Mouse (Mus musculus): ENCODE measurements at regions not wholly inside any gene's neighbourhood (a gene's known extent, or its start where the extent isn't known, plus 50 kb on each side); places are given as distances from the start of the nearest gene placed in this dataset.

DNA sequence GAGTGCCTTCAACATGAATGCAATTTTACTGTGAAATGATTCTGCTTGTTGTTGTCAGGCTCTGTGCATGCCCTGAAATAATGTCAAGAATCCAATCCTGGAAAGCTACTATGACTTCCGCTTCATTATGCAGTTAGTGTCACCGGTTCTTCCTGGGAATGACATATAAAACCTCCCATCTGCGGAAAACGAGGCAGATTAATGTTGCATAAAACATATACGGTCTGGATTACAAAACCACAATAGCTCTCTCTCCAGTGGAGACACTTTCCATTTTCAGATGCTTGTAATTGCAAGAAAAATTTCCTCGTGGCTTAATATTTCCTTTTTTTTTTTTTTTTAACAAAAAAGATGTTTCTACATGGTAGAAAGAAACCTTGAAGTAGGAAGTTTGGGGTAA lies 198.2 kb upstream of the Chl1 start:
- no peak for DNase-seq (ENCODE audit: low read depth, low spot score)

DNA sequence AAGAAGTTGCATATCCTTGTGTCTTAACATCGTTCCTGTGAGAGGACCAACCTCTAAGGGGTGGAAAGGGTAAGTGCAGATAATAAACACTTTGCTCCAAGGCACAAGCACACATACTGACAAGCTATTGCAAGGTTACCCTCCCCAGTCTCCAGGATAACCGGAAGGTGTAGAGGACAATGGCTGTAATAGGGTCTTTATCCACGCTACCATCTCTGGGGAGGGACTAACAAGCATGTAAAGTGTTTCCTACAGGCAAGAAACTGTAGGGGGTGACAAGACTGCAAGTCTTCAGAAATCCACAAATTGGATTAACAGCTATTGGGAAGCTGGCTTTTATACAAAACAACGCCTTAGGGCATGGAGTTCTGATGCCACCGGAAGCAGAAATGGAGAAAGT lies 197.5 kb upstream of the Chl1 start:
- DNase-seq (ENCODE audit: low read depth, low spot score): no peak

DNA sequence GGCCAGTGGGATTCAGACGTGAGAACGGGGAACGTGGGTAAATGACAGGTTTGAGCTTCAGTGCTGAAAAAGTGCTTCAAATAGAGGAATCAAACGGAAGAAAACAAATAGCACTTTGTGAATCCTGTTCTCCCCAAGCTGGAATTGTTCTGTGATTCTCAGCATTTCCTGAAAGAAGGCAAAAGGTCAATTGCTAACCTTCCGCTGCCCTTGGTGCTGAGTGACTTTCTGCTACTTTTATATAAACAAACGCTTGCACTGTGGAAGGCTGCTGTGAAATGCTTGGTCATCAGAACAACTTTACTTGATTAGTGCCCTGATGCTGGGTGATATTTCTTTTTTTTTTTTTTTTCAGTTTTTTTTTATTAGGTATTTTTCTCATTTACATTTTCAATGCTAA lies 192.3 kb upstream of the Chl1 start:
- no peak for DNase-seq (ENCODE audit: low read depth, low spot score)

DNA sequence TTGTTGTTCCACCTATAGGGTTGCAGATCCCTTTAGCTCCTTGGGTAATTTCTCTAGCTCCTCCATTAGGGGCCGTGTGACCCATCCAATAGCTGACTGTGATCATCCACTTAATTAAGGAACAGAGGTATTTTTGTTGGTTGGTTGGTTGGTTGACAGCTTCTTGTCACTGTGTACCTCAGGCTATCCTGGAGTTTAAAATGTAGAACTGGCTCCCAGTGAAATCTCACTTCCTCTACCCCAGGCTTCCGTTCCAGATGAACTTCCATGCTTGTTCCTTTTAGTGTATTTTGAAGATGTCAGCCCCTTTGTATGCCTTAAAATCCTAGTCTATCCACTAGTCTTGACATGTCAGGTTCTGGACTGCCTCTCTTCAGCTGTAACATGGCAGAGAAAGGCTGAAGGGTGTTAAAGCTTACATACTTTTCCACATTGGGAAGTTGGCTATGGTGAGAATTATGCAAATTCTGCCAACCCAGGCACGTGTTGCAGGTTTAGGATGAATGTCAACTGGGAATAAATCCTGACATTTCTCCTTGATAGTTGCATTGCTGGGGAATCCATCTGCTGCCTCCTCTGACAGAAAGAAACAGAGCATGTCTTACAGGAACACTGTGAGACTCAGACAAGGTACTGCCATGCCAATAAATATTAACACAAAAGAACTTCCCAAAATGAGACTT lies 191.6 kb upstream of the Chl1 start:
- no peak for DNase-seq (ENCODE audit: low read depth, low spot score)

DNA sequence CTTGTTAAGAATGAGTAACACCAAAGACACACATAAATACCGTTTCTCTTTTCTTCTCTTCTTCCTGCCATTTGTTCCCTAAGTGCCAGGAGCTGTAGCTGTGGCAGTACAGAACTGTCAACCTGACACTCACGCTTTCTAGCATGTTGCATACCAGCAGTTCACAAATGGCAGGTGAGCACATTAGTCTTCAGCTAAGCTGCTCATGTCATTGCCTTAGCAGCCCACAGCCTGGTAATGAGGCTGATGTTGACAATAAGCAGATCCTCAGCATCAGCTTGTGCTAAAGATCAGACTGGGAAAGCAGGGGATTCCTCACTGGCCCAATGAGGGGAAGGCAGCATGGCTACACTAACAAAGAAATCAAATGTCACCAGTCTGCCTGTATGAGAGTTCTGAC lies 190.4 kb upstream of the Chl1 start:
- DNase-seq (ENCODE audit: low read depth, low spot score): no peak

DNA sequence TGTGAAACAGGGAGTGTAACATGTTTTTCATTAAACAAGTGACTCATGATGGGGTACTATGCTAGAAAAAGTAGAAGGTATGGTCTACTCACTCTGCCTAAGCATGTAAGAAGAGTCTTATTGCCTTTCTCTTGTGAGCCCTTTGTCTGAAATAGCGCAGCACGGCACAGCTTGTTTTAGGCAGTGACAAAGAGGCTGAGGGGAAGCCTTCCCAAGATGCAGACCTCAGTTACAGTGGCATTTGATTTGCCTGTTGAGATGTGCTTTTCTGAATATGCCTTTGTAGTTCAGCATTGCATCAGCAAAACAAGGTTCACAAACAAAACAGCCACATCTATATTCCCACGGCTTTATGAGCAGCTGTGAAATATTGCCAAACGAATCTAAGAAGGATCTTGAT lies 189.8 kb upstream of the Chl1 start:
- DNase-seq (ENCODE audit: low read depth, low spot score): no peak

DNA sequence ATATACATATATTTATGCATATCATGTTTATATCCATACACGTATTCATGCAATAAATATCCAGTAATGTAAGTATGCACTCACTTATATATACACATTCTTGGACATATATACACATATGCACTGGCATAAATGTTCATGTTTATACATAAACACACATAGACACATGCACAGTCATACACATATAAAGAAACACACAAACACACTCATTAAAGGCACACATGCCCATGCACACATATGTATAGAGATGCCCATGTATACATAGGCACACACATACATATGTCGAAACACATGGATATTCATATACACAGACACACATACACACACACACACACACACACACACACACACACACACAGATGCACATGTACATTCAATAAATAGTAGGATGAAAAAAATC lies 189.3 kb upstream of the Chl1 start:
- DNase-seq (ENCODE audit: low read depth, low spot score): no peak

DNA sequence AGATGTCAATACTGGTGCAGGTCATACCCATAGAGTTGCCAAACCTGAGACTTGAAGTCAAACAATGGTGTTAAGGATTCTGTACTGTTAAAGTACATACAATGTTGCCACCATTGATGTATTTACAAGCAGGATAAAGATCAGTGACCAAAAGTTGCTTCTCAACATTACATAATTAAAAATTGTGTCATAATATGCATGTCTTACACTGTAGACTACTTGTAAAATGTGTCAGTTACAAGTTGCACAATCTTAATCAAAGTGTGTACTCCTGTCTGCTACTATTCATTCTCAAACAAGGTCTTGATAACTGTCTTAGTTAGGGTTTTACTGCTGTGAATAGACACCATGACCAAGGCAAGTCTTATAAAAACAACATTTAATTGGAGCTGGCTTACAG lies 187.9 kb upstream of the Chl1 start:
- DNase-seq (ENCODE audit: low read depth, low spot score): no peak

DNA sequence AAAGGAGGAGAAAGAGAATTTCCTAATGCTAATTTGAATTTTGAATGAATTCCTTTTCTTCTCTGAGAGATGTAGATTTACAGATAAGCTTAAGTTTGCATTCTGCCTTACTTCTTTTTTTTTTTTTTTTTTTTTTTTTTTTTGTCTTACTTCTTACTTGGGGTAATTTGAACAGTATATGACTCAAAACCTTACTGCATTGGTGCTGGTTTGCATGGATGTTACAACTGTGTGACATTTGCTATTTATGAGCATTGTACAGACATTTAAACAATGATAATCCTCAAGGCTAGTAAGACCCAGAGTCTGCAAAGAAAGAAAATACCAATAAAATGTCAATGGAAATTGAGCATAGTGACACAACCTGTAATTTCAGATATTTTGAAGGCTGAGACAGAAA lies 174.7 kb upstream of the Chl1 start:
- no peak for DNase-seq (ENCODE audit: low read depth, low spot score)

DNA sequence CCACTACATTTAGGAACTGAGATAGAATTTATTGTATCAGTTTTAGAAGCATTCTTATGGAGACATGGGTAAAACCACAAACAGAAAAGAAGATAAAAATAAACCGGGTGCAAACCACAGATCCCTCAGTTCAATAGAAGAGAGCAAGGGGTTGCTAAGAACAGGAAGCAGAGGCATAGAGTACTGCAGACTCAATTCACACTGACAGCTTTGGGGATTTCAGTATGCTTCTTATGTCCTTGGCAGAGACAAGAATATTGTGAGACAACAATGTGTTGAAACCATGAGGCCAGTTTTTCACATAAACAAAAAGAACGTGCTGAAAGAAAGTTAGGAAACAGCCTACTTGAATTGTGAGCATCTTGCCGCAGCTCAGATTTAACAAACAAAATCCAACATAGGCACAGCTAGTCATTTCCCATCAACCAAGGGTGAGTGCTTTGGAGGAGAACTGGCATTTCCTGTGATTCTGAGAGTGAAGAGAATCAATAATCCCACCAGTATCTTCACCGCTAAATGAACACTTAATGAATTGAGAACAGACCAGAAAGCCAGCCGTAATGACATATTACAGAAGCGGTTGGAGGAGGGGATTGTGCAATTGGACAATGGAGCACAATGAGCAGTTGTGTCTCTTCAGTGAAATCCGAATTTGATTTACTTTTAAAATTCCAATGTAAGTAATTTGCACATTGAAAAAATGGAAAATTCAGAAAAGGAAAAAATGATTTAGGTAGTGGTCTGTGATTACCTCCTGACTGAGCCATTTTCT lies 170.2 kb upstream of the Chl1 start:
- DNase-seq (ENCODE audit: low read depth, low spot score): no peak

DNA sequence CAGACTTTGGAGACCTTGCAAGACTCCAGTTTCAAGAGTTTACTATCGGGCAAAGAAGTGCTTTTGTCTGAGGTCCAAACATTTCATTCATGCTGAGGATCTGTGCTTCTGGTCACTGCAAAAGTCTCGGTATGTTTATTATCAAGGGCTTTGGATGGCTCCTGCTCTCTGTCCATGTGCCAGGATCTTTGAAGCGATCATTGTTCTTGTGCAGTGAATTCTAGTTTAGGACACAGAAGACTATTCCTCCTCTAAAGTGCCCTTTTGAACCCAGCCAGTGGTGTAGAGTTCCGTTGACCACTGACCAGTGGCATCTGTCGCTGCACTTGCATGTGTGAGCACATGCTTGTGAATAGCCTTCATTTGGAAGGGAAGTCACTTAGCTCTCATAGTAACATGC lies 166.9 kb upstream of the Chl1 start:
- no peak for DNase-seq (ENCODE audit: low read depth, low spot score)

DNA sequence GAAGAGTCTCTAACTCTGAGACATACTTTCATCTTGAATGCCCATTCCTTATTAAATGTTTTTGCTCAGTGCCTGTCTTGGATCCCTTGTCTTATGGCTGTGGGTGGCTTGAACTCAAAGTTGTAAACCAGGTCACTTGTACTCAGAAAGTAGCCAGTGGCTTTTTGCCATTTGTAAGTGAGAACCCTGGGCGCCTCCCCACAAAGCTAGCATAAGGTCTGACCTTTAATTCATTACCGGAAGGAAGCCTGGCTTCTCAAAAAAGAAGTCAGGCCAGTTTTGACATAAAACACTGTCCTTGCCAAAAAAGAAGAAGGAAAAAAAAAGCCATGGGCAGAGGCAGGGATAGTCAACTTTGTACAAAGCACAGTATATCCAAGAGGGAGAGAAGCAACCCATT lies 166.0 kb upstream of the Chl1 start:
- no peak for DNase-seq (ENCODE audit: low read depth, low spot score)

DNA sequence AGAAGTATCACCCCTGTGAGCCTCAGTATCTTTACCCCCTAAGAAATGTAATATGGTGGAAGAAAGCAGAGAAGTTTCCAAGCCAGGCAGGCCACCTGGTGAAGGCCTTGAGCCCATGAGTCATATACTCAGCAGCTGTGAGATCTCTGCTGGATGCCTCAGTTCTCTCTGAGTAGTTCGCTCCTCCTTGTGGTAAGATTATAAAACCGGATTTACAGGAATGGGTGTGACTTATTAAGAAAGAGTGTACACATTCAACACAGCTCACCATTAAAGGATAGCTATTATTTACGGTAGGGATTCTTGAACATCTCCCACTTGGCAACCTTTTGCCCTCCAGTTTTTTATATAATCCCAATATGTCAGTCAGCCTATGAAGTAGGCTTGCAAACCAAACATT lies 165.2 kb upstream of the Chl1 start:
- DNase-seq (ENCODE audit: low read depth, low spot score): no peak

DNA sequence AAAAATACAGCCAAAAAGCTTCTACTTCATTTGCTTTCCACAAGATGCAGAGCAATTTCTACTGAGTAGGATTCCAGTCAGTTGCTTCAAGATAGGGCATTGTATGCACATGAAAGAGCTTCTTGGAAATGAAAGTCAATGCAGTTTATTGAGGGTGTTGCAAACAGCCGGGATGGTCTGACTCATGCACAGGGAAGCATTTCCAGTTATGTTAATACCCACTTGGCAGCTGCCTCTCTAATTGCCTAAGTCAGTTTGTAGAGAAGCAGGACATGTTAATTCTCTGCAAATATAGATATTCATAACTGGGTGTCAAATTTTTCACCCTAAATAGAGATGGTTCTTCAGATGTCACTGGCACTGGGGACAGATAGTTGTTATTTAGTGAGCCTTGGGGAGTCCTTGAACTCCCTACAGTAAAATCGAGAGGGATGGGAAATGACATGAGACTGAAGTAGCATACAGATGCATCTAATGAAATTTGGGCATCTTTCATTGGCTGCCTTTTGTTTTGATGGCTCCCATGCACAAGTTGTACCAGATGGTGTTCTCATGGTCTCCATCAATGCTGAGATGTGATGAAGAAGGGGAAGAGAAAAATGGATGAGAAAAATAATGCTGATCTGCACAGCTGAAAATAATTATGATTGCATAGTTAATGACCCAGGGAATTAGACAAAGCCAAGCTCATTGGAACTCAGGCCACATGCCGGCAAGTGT lies 157.8 kb upstream of the Chl1 start:
- DNase-seq (ENCODE audit: low read depth, low spot score): no peak

DNA sequence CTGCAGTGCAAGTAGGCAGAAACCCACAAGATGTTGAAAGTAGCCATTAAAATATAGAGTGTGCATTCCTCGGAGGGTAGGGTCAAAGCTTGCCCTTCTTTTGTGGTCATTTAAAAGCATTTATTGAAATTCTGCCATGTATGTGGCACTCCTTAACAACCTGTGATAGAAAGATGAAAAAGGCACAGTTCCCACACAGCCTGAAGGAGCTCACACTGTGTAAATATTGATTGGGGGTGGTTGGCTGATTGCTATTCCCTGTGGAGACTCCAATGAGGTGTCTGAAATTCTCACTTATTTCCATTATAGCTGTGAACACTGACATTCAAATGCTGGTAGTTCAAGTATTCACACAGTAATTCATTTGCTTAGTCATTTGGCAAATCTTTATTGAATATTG lies 157.0 kb upstream of the Chl1 start:
- DNase-seq (ENCODE audit: low read depth, low spot score): no peak

DNA sequence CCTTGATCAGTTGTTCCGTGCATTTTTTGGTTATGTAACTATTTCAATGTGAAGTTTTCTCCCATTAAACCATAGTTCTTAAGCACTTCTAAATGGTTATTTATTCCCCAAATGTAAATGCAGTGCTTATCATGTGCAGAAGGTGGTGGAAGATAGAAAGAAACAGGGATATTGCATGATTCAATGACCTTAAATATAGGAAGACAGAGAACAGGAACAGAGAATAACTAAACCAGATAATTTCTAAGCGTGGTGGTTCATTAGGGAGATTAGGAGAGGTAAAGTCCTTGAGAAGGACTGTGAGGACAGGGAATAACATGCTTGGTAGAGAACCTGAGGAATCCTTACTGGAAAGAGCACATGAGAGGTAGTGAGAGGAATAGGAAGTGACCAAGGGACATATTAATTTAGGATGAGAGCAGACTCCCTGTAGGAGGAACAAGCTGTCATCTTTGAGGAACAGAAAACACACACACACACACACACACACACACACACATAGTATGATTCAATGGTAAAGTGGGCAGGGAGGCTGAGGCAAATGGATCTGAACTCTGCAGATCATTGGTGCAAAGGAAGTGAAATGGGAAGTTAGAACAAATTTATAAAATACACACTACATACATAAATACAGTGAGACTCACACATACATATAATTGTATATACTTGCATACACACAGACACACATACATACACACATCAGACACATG lies 143.4 kb upstream of the Chl1 start:
- DNase-seq (ENCODE audit: low read depth, low spot score): no peak

DNA sequence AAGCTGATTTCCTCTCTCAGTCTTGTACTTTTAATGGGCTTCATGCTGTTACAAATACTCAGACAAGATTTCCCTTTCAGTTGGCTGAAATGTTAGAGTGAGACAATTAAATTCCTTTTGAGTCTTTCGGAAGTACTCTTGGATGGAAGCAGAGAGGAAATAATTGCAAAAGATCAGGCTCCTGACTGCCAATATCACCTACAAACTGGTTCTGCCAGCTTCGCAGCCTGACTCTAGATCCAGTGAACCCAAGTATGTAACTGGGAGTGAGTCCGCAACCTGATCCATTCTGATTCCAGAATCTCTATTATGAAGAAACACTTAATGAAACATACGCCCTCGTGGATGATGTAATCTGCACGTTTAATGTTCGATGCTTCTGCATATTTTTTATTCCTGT lies 135.4 kb upstream of the Chl1 start:
- no peak for DNase-seq (ENCODE audit: low read depth, low spot score)

DNA sequence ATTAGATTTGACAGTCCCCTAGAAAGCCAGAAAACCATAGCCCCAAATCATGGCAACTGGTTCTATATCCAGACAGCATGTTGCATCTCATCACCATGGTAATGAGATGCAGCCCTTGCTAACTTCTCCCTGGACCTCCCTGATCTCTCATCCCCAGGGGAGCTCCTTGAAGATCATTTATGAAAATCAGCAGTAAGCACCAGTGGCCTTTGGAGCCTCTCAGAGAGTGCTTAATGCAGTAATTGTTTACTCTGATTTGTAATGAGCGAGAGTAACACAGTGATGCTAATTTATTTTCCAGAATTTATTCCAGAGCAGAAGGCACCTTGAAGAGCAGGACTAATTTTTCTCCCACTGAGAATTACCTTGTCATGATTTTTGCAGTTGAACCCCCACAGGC lies 133.1 kb upstream of the Chl1 start:
- DNase-seq (ENCODE audit: low read depth, low spot score): no peak

DNA sequence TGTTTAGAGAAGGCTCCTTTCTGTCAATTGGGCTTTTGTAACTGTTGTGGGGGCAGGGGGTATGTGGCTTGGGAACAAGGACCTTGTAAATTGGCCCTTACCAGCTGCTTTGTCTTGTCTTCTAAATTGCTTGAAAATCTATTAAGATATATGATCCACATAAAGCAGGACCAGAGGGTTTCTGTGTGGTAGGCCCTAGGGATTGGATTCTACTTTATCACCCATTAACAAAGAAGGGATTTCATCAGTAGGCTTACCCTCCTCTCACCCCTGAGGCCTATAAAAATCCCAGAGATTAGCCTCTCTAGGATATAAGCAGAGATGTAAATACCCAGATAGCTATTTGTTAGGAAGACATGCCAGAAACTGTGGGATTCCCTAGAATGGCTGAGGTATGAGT lies 132.3 kb upstream of the Chl1 start:
- no peak for DNase-seq (ENCODE audit: low read depth, low spot score)

DNA sequence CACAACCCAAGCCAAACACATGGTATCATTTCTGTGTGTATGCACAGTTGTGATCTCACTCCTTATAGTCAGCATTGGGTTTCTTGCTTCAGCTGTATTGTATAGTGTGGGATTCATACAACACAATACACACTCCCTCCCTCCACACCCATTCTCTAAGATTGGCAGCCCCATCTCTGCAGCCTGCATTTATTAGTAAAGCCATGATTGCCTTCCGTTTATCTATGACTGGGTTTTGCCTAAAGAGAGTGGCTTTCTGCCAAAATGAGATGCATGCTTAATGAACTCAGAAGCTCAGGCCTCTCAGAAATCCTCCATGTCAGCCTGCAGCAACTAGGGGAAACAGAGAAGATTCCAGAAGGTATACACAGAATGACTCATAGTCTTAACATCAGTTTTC lies 129.4 kb upstream of the Chl1 start:
- no peak for DNase-seq (ENCODE audit: low read depth, low spot score)

DNA sequence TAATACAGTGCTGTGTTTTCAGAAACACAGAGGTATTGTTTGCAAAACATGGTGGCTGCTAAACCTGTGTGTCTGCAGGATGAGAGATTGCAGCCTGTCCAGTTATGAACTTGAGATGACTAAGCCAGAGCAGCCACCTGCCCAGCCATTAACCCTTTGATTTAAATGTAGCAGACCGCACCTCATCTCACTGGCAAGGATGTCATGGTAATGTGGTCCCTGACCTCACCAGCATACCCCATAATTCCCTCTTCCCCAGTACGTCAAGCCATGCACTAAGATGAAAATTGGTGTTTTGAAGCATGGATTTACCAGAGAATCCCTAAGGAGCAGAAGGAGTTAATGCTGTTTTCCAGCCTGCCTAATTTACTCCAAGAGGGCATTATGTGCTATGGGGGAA lies 128.5 kb upstream of the Chl1 start:
- no peak for DNase-seq (ENCODE audit: low read depth, low spot score)

DNA sequence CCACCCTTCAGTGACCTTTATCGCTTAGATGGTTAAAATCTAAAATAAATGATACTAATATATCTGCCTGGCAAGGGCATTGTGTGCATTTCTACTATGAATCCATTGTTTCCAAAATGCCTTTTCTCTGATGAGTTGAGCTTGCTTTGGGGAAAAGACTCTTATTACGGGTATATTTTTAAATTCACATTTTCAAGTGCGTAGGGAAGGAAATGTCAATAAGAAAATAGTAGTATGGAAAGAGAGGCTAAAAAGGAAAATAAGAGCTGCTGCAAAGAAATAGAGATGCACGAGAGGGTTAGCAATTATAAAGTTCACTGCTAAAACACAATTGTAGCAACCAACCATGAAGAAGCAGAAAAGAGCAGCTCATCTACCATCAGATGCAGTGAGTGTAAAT lies 123.8 kb upstream of the Chl1 start:
- DNase-seq (ENCODE audit: low read depth, low spot score): no peak

Data from retina, postnatal 7 days (tissue).